Mouse (Mus musculus) embryonic facial prominence, embryonic 11.5 days (tissue): Measurements from ENCODE around the gene Rbx1. TPM values are rescaled to one million over a fixed set of nuclear protein-coding genes. Genes with fewer than 3 reads are reported as not detected.
A peak's percentile ranks its signal among the peaks of the same experiment; 100 is the strongest.

ENCODE experiments used
- ATAC-seq: fragments of 200-750 bp; cut with Nextera tagmentation; replicated peaks from 2 replicates; pipeline ENCODE4 v1.8.0; 2017; ENCODE audit warnings: low read depth; ENCODE audit not compliant: insufficient number of reproducible peaks, low FRiP score, low TSS enrichment
- DNase-seq: peaks from one replicate; pipeline ENCODE4 v3.0.0-alpha.2; 2015; ENCODE audit warnings: low spot score
- H3K27ac ChIP-seq: fragments of 300-500 bp; sonication (generic); replicated peaks from 2 replicates; pipeline ENCODE4 v1.5.1; 2014; ENCODE audit warnings: mild to moderate bottlenecking, low read depth, low read length, control low read depth
- H3K27me3 ChIP-seq: fragments of 300-500 bp; sonication (generic); 2 replicates; pipeline ENCODE4 v1.6.1; 2014; ENCODE audit warnings: mild to moderate bottlenecking, low read length, moderate library complexity, mixed read lengths; ENCODE audit not compliant: control insufficient read depth, insufficient read depth
- H3K36me3 ChIP-seq: fragments of 300-500 bp; sonication (generic); replicated peaks from 2 replicates; pipeline ENCODE4 v1.6.1; 2014; ENCODE audit warnings: low read depth, mild to moderate bottlenecking, low read length, moderate library complexity, mixed read lengths; ENCODE audit not compliant: control insufficient read depth, insufficient read depth
- H3K4me1 ChIP-seq: fragments of 300-500 bp; sonication (generic); 2 replicates; pipeline ENCODE4 v1.6.1; 2014; ENCODE audit warnings: low read length, mixed read lengths; ENCODE audit not compliant: control insufficient read depth, insufficient read depth
- H3K4me2 ChIP-seq: fragments of 300-500 bp; sonication (generic); 2 replicates; pipeline ENCODE4 v1.6.1; 2014; ENCODE audit warnings: low read depth, mild to moderate bottlenecking, control low read depth, low read length, moderate library complexity
- H3K4me3 ChIP-seq: fragments of 300-500 bp; sonication (generic); 2 replicates; pipeline ENCODE4 v1.5.1; 2014; ENCODE audit warnings: low read depth, low read length, control low read depth
- H3K9ac ChIP-seq: fragments of 300-500 bp; sonication (generic); replicated peaks from 2 replicates; pipeline ENCODE4 v1.6.1; 2014; ENCODE audit warnings: mild to moderate bottlenecking, control low read depth, low read length
- H3K9me3 ChIP-seq: fragments of 300-500 bp; sonication (generic); replicated peaks from 2 replicates; pipeline ENCODE4 v1.6.1; 2016; ENCODE audit warnings: mild to moderate bottlenecking, low read length, inconsistent platforms, mixed read lengths; ENCODE audit not compliant: control insufficient read depth
- WGBS: fragments of 180-500 bp; shearing (Covaris S2); extraction: QIAGEN DNeasy Blood & Tissue Kit; methylation state at CpG from one replicate; pipeline ENCODE4 v1.1.7; 2014; 5-methylcytosine and 5-hydroxymethylcytosine counted together
- polyA plus RNA-seq: library from polyadenylated mRNA; unstranded; fragments of >200 nt; fragmentation: Nextera tagmentation; extraction: Ambion mirVana; gene quantifications from 2 replicates; pipeline ENCODE4 v1.2.1, GENCODE M21; 2014

Gene Rbx1
- polyA plus RNA-seq, 1 experiment from 2014 or later: 534 TPM

GRCm38 (mm10) chr15:81438345-81438744 is 27.8 kb upstream of the Rbx1 start:
- DNase-seq (no peak), ATAC-seq (no peak)
- Histone ChIP-seq H3K4me3 (no peak overlapping the region), H3K27ac (no peak overlapping the region), H3K4me1 (no peaks in the 10 kb centered on the region), H3K9ac (no peak overlapping the region), H3K27me3 (no peaks in the 10 kb centered on the region), H3K4me2 (no peak overlapping the region), H3K36me3 (no peaks in the 10 kb centered on the region), H3K9me3 (no peaks in the 10 kb centered on the region)
- WGBS: 93% methylated on average over 1 of the region's 1 CpGs

- Histone ChIP-seq H3K9me3 (no peaks in the 10 kb centered on the region), H3K27me3 (no peaks in the 10 kb centered on the region)
- no peak for ATAC-seq
These were observed 26.9 kb upstream of the Rbx1 start for GRCm38 (mm10) chr15:81439236-81439635.

GRCm38 (mm10) chr15:81448463-81448862 is 17.6 kb upstream of the Rbx1 start:
- ATAC-seq (no peak), DNase-seq (peak; percentile 86)
- Histone ChIP-seq H3K4me1 (no peaks in the 10 kb centered on the region), H3K27me3 (no peaks in the 10 kb centered on the region), H3K9ac (no peak overlapping the region), H3K36me3 (no peaks in the 10 kb centered on the region), H3K4me3 (no peak overlapping the region), H3K27ac (no peak overlapping the region), H3K9me3 (no peaks in the 10 kb centered on the region), H3K4me2 (no peak overlapping the region)
- WGBS: 58% methylated on average over 3 of the region's 3 CpGs

More at GRCm38 (mm10) chr15:81439236-81439635, 26.9 kb upstream of the Rbx1 start:
- no peak overlapping the region for H3K4me3 ChIP-seq
- H3K4me1 ChIP-seq: no peaks in the 10 kb centered on the region
- DNase-seq: no peak
- no peak overlapping the region for H3K9ac ChIP-seq
- no peak overlapping the region for H3K27ac ChIP-seq
- no peak overlapping the region for H3K4me2 ChIP-seq
- H3K36me3 ChIP-seq: no peaks in the 10 kb centered on the region

GRCm38 (mm10) chr15:81461523-81461922 is 4.6 kb upstream of the Rbx1 start:
- no peak overlapping the region for H3K4me2 ChIP-seq
- 81% methylated on average over 7 of the region's 7 CpGs for WGBS
- H3K27me3 ChIP-seq: no peaks in the 10 kb centered on the region
- no peak overlapping the region for H3K4me3 ChIP-seq
- H3K9ac ChIP-seq: no peak overlapping the region
- no peak overlapping the region for H3K27ac ChIP-seq
- no peaks in the 10 kb centered on the region for H3K36me3 ChIP-seq
- no peak for DNase-seq
- H3K4me1 ChIP-seq: no peaks in the 10 kb centered on the region
- H3K9me3 ChIP-seq: no peaks in the 10 kb centered on the region
- ATAC-seq: no peak

DNA sequence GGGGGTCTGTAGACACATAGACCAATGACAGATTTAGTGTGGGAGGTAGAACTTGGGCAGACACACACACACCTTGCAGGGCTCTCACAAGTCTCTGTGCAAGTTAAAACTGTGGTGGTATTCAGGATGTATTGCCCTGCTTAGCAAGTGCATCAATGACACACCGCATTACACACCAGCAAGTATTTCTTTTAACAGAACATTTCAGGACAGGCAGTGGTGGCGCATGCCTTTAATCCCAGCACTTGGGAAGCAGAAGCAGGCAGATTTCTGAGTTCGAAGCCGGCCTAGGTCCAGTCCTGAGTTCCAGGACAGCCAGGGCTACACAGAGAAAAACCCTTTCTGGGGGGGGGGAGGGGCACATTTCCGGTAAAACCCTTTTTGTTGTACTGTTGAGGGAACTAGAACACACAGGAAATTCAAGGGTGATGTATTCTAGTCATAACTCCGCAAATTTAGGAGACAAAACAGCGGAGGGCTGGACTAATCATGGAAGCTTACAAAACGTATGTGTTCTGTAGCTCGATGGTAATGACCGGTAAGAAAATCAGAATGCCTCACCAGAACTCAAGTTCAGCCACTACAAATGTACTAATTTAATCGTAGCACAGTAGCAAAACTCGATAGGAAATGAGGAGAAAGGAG is 958 bp upstream of the Rbx1 start:
- H3K4me2 ChIP-seq: peak overlapping the region; percentile 66
- H3K4me1 ChIP-seq: no peaks in the 10 kb centered on the region
- DNase-seq: no peak
- H3K4me3 ChIP-seq: peak overlapping the region; percentile 65
- peak overlapping the region; percentile 51 for H3K9ac ChIP-seq
- no peak for ATAC-seq
- 83% methylated on average over 12 of the region's 12 CpGs for WGBS
- peaks cover 4% of the 10 kb centered on the region; the same call in 1 of the 2 replicates for H3K36me3 ChIP-seq
- peak overlapping the region; percentile 76 for H3K27ac ChIP-seq
- H3K27me3 ChIP-seq: no peaks in the 10 kb centered on the region
- H3K9me3 ChIP-seq: no peaks in the 10 kb centered on the region

DNA sequence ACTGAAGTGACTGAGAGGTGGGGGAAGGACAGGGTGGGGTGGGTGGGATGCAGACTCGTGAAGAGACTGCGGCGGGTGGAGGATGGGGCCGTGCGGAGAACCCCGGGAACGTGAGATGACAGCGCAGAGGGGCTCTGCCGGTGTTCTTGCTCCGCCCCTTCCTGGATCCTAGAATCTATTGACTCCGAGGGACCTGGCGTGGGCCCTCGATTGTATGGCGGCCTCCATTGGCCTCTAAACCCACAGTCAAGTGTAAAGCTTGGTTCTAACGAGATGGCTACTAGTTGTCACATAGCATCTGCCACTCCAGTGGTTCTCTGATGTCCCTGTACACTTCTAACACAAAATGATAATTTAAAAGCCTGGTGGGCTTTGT is 630 bp downstream of the Rbx1 start:
- no peaks in the 10 kb centered on the region for H3K4me1 ChIP-seq

DNA sequence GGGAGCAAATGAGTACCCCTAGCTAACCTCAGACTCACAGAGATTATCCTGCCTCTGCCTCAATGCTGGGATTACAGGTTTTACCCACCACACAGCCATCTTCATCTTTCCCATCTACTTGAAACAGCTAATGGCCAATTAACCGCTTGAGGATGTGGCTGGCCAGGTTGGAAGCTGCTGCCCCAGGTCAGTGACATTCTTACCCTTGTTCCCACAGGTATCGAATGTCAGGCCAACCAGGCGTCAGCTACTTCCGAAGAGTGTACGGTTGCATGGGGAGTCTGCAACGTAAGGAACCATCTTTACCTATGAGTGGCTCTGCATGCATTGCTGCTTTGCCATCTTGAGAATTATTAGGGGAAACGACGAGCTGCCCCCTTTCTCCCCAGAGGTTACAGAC is 4.6 kb downstream of the Rbx1 start:
- Histone ChIP-seq H3K27me3 (no peaks in the 10 kb centered on the region), H3K9ac (no peak overlapping the region), H3K9me3 (no peaks in the 10 kb centered on the region), H3K4me3 (no peak overlapping the region), H3K36me3 (peaks cover 12% of the 10 kb centered on the region), H3K27ac (no peak overlapping the region), H3K4me2 (no peak overlapping the region), H3K4me1 (no peaks in the 10 kb centered on the region)
- 65% methylated on average over 8 of the region's 8 CpGs for WGBS
- DNase-seq (no peak), ATAC-seq (no peak)

More for the DNA sequence above, 630 bp downstream of the Rbx1 start:
- 1% methylated on average over 15 of the region's 15 CpGs for WGBS
- Histone ChIP-seq H3K9ac (peak overlapping the region; percentile 77), H3K36me3 (peaks cover 11% of the 10 kb centered on the region), H3K4me3 (peak overlapping the region; percentile 65), H3K4me2 (peak overlapping the region; percentile 56), H3K9me3 (no peaks in the 10 kb centered on the region), H3K27ac (peak overlapping the region; percentile 76), H3K27me3 (no peaks in the 10 kb centered on the region)
- ATAC-seq (no peak), DNase-seq (no peak)

- WGBS: 94% methylated on average over 5 of the region's 5 CpGs
- no peak overlapping the region for H3K27ac ChIP-seq
- peaks cover 12% of the 10 kb centered on the region for H3K36me3 ChIP-seq
- no peak overlapping the region for H3K4me2 ChIP-seq
- H3K4me3 ChIP-seq: no peak overlapping the region
- no peak overlapping the region for H3K9ac ChIP-seq
- no peaks in the 10 kb centered on the region for H3K27me3 ChIP-seq
- H3K9me3 ChIP-seq: no peaks in the 10 kb centered on the region
- no peak for ATAC-seq
- no peak for DNase-seq
- H3K4me1 ChIP-seq: no peaks in the 10 kb centered on the region
These were observed 6.2 kb downstream of the Rbx1 start for GRCm38 (mm10) chr15:81472256-81472655.
